Mouse (Mus musculus): ENCODE measurements around the gene Gm10638.

Gm10638 gene

GRCm38 (mm10) chr8:86740899-86741298 is 4.6 kb upstream of the Gm10638 start:
- DNase-seq (ENCODE audit: low spot score), result no peak

DNA sequence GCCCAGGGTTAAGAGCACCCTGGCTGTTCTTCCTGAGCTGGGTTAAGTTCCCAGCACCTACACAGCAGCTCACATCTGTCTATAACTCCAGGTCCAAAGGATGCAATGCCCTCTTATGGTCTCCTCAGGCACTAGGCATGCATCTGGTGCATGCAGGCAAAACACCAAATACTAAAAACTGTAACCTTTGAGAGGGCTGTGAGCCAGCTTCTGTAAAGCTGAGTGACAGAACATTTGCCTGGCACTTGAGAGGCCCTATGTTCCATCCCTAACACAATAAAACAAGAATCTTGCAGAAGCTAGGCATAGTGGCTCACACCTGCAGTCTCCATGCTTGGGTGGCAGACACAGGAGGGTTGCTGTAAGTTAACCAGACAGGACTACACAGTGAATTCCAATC is 3.9 kb upstream of the Gm10638 start:
- DNase-seq (ENCODE audit: low spot score), result no peak

DNA sequence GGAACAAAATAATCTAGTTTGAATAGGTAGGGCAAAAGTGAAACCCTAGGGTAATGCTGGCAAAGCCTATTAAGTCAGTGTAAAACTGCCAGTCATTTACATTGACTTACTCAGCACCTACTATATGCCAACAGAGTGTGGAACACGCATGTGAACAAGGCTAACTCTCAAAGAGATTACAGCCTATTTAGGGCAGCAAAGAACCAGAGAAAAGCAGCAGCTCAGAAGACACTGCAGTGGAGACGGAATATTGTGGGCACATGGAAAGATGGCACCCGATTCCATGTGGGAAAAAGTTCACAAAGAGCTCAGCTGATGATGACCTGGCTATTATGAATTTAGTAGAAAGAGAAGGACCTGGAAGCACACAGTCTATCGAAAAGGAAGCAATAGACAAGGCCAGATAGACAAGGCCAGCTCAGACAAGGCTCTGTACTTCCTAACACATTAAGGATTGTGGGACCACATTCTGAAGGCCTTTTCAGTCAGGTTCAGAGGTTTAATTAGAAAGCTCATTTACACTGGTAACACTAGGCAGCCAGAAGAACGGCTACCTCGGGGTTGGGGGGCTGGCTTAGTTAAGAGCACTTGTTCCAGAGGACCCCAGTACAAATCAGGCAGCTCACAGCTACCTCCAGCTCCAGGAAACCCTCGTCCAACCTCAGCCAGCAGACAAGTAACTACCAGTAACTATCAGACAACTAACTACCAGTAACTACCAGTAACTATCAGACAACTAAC is 2.7 kb upstream of the Gm10638 start:
- no peak for DNase-seq (ENCODE audit: low spot score)

DNA sequence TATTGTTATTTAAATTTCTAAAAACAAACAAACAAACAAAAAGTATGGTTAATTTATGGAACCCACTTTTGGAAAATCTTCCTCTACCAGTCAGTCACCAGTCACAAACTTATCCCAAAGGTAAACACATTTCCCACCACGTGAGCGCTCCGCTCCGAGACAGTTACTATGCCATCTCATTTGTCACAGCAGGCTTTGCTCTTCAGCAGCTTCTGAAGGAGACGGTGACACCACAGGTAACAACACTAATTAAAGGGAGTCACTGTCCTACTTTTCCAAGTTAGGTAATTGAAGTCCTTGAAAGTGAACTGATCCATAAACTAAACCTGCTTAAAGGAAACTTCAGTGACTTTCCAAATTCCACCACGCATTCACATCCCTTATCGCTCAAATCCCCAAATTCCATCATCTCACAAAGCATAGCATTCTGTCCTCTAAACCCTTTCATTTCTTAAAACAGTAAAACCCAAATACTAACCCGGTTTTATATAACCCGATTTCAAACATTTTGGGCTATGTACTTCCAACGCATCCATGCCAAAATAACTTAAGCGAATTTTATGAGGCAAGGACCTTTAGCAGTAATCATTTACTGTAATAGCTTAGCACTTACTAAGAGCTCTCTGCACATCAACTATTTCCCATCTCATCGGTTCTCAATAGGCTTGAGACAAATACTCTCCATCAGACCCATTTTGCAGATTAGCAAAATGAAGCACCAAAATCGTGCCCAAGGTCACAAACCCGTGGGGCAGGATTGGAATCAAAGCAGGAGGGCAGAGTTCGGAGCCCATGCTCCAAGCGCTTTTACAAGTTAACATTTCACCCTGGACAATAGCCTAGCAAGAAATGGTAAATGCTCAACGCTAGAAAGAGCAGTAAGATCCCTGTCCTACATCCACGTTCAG is 932 bp upstream of the Gm10638 start:
- no peak for DNase-seq (ENCODE audit: low spot score)

DNA sequence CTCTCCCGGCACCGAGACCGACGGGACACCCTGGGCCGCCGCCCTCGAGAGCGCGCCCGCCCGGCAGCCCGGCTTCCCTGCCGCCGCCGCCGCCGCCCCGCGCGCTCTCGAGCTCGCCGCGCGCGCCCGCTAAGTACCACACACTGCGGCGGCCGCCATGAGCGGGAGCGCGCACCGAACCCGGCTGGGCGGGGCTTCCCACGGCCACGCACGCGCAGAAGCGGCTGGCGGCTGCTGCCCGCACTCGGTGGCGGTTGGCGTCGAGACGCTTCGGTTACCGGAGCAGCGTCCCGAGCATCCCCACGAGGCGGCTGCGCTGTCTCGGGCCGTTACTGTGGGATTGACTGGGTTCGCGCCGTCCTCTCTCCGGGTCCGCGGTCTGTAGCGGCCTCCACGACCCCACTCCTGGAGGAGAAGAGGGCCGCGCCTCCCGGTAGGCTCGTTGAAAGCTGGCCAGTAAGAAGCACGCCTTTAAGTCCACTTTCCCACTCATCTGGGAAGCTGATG is 489 bp downstream of the Gm10638 start:
- peak; percentile 94 for DNase-seq (ENCODE audit: low spot score)

DNA sequence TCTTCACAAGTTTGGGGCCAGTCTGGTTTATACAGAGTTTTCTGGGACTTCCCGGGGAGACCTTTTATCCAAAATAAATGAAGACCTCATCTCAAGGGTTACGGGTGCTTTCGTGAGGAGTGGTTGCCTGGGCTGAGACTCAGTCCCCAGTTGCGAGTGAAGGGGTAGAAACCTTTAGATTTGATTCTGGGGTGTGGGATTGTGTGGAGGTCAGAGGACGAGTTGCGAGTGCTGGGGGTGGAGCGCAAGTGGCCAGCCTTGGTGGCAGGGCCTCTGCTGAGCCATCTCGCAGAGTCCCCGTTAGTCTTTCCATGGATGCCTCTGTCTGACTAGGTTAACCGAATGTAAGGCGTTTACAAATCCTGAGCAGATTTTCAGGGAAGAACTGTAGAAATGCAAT is 1.0 kb downstream of the Gm10638 start:
- no peak for DNase-seq (ENCODE audit: low spot score)

DNA sequence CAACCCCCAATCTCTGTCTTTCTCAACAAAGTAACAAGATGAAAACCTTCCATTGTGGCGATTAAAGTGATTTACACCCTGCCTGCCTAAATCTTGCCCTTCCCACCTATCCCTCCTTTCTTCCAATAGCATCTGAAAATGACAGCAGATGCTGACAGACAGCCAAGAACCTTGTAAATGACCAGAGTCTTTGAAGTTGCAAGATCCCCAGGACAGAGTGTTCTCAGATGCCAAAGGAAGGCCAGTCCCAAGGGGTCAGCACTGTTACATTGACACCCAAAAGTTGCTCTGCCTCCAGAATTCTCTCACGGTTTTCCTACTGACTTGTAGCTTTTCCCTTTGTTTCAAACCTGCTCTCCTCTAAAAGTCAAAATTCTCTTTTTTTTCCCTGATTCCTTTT is 4.3 kb downstream of the Gm10638 start:
- no peak for DNase-seq (ENCODE audit: low spot score)

GRCm38 (mm10) chr8:86756948-86757733 is 11.6 kb downstream of the Gm10638 start:
- no peak for DNase-seq (ENCODE audit: low spot score)

DNA sequence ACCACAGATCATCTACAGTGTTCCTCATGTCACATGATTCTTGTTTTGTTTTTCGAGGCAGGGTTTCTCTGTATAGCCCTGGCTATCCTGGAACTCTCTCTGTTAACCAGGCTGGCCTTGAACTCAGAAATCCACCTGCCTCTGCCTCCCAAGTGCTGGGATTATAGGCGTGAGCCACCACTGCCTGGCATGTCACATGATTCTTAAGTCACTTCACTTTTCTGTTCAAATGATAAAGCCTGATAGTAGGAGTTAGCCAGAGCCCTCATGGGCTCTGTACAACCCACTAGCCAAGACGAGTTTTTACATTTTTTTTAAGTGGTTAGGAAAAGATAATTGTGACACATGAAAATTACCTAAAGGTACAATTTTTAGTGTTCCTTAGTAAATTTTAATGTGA is 13.2 kb downstream of the Gm10638 start:
- DNase-seq (ENCODE audit: low spot score), result no peak

DNA sequence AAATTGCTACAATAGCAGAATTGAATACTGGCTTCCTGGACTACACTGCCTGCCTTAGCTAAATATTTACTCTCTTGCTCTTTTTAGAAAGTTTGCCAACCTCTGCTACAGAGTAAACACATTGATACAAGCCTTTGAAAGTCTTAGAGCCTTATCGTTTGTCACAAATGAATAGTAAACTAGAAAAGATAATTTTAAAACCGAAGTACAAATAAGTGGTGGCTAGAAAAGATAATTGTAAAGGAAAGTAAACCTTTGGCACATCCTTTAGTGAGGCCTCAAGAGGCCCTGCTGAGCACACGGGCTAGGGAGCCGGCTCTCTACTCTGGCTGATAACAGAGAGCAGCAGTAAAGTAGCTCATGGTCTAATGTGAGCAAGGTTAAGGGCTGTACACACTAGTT is 13.6 kb downstream of the Gm10638 start:
- DNase-seq (ENCODE audit: low spot score), result no peak

DNA sequence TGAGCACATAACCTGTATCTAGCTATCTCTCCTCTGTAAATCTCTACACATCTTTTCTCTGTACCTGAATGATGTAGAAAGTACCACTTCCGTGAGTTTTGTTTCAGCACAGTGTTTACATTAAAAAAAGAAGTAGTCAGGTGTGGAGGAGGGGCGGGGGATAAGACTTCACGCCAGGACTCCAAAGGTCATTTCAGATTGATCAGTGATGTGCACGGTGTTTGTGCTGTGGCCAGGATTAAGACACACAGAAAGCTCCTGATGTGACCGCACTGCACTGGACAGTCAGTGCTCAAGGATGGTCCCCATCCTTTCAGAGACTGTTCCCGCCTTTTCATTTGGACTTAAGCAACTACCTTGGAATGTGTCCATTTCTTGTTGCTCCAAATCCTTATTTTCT is 15.2 kb downstream of the Gm10638 start:
- no peak for DNase-seq (ENCODE audit: low spot score)

DNA sequence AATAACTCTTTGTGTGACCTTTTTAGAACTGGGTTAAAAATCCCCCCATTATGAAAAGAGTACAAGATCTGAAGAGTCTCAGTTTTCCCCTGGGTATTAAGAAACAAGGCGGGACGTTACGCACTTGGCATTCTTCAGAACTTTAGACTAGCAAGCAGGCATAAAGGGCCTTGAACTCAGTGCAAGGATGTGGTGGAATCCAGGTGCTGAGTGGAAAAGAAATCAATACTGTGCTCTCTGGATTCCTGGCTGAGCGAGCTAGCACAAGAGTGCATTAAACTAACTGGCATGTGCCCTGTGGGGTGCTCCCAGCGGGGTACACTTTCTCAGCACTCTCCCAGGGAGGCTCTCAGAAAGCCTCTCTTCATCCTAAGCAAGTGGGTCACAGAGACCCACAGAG is 17.3 kb downstream of the Gm10638 start:
- no peak for DNase-seq (ENCODE audit: low spot score)

- DNase-seq (ENCODE audit: low spot score), result no peak
Observed at GRCm38 (mm10) chr8:86765155-86765554, 19.7 kb downstream of the Gm10638 start.

- DNase-seq (ENCODE audit: low spot score), result peak; percentile 26
Observed at GRCm38 (mm10) chr8:86765669-86766068, 20.2 kb downstream of the Gm10638 start.

DNA sequence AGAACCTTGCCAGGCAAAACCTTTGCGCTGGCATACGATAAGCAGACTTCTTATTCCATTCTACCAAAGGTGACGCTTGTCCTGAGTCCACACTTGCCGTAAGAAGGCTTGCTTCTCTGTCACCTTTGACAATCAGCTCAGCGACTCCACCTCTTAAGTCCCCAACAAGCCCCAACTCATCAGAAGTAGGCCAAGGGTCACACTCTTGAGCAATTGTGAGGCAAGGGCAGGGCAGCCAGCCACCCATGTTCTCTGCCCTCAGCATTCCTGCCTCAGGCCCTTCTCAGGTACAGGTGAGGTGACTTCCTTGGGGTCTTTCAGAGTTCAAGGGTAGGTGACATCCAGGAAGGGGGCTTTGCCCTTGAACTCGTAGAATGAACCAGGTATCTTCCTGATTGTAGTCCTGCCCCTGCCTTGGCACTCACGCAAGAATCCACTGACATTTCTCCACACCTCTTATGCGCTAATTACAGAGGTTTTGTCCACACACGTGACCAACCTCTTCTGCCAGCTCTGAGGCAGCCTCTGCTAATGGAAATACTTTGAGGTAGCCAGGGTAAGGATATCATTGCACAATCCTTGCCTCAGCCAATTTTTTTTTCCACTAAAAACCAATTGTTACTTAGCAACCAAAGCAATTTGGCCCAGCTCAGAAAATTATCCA is 21.2 kb downstream of the Gm10638 start:
- peak; percentile 76 for DNase-seq (ENCODE audit: low spot score)

- DNase-seq (ENCODE audit: low spot score), result peak; percentile 88
Observed at GRCm38 (mm10) chr8:86768499-86768898, 23.0 kb downstream of the Gm10638 start.

DNA sequence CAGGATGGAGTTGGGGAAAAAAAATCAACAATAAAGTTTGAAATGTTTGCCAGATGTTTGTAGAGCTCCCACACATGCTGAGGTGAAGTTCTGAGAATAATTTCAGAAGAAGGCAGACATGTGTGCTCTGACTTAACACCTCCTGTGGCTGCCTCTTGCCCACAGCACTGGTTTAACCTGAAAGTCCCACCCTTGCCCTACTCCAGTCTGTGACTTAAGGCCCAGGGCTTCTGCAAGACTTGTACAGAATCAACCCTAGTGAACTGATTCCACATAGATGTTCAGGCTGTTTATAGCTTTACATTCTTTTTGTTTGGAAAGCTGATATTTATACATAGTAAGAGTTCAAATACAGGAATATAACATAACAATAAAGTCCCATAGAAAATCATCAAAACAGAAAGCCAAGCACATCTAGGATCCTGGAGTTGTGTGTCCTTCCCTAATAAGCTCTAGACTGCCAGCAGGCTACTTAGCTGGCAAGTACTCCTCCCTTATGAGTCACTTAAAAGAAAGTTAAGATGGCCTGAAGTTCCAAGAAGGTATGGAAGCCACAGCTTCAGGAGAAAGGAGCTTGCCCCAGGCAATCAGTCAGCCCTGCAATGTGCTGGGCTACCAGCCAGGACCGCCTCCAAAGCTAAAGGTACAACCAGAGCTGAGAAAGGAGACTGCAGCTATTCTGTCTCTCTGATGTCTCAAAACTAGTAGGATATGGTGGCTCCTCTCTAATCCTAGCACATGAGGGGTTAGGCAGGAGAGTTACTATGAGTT is 24.6 kb downstream of the Gm10638 start:
- DNase-seq (ENCODE audit: low spot score), result peak; percentile 66

DNA sequence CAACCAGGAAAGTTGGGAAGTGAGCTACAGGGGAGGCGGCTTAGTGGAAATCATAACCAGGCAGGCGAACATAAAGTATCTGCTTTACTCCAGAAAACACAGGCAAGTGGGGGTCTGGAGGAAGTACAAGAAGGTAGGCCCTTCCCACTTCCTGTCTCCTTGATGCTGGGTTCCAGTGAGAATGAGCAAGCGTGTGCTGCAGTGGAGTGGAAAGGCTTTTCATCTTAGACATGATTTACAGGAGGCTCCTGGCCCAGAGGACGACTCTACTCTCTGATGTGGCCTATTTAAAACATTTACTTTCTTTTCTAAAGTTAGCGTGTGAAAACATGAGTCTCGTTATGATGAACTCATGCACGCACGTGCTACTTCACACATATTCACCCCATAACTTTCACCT is 33.7 kb downstream of the Gm10638 start:
- DNase-seq (ENCODE audit: low spot score), result no peak

GRCm38 (mm10) chr8:86781094-86781493 is 35.6 kb downstream of the Gm10638 start:
- no peak for DNase-seq (ENCODE audit: low spot score)

DNA sequence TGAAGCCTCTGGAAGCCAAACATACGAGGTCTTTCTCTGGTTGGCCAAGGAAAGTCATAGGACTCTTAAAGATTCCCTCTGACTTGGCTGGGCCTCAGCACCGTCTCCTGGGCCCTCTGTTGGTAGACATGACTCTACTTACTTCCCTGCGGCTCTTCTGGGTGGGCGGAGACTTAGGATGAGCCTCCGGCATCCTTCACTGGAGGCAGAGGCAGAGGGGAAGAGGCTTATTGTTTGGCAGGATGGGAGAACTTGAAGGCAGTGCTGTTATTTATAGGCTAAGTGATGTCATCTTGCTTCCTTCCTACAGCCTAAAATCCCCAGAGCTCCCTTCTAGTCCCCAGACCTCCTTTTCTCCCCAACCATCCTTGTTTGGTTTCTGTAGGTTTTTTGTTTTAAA is 41.0 kb downstream of the Gm10638 start:
- no peak for DNase-seq (ENCODE audit: low spot score)

- peak; percentile 35 for DNase-seq (ENCODE audit: low spot score)
Observed at GRCm38 (mm10) chr8:86787891-86788420, 42.5 kb downstream of the Gm10638 start.

Measured in urinary bladder, postnatal 14 days (tissue).